Mouse (Mus musculus): Measurements from ENCODE around the gene Cfb. TPM values are rescaled to one million over a fixed set of nuclear protein-coding genes. Genes with fewer than 3 reads are reported as not detected.

Cfb gene
- total and polyA plus RNA-seq, 3 experiments, result 0.19 to 3.1 TPM; not detected in 1

GRCm38 (mm10) chr17:34890074-34890743 is 27.9 kb upstream of the Cfb start:
- H3K27me3 ChIP-seq (ENCODE audit: control insufficient read depth in 1 of 2, insufficient read depth in 2 of 2, low read length in 2 of 2), result no peaks in the 10 kb centered on the region
- H3K4me3 ChIP-seq (ENCODE audit: control insufficient read depth in 1 of 2, insufficient read depth in 1 of 2, low read depth in 2 of 2, low read length in 2 of 2), result no peak overlapping the region
- peaks cover 0 to 6% of the 10 kb centered on the region in 2 experiments; a peak in 2 of 4 replicates for H3K4me1 ChIP-seq (ENCODE audit: control insufficient read depth in 1 of 2, insufficient read depth in 2 of 2, low read length in 2 of 2)
- DNase-seq (ENCODE audit: low read depth, low spot score), result no peak
- TF ChIP-seq NRF1 (IDR thresholded peaks at IDR 0.05; ENCODE audit: insufficient read depth, low read depth, low read length, poor library complexity, severe bottlenecking) (no peak), MYC (IDR thresholded peaks at IDR 0.05; ENCODE audit: low read depth, low read length) (no peak), RAD21 (IDR thresholded peaks at IDR 0.05; ENCODE audit: low read depth, low read length) (no peak), NELFE (IDR thresholded peaks at IDR 0.05; ENCODE audit: low read depth, low read length) (no peak), POLR2AphosphoS2 (IDR thresholded peaks at IDR 0.05; ENCODE audit: low read length) (no peak), MAFK (IDR thresholded peaks at IDR 0.05; ENCODE audit: borderline replicate concordance, low read depth, low read length) (no peak), HCFC1 (IDR thresholded peaks at IDR 0.05; ENCODE audit: low read depth, low read length) (no peak), UBTF (IDR thresholded peaks at IDR 0.05; ENCODE audit: borderline replicate concordance, insufficient read depth, low read depth, low read length) (no peak), ZMIZ1 (IDR thresholded peaks at IDR 0.05; ENCODE audit: low read depth, low read length) (no peak), ZKSCAN1 (IDR thresholded peaks at IDR 0.05; ENCODE audit: low read depth, low read length) (no peak), ELF1 (IDR thresholded peaks at IDR 0.05; ENCODE audit: low read depth, low read length) (no peak), MYB (IDR thresholded peaks at IDR 0.05; ENCODE audit: low read depth, low read length) (no peak), POLR2AphosphoS5 (IDR thresholded peaks at IDR 0.05; ENCODE audit: borderline replicate concordance, low read depth, low read length) (no peak), BHLHE40 (IDR thresholded peaks at IDR 0.05; ENCODE audit: borderline replicate concordance, low read depth, low read length) (no peak), USF1 (IDR thresholded peaks at IDR 0.05; ENCODE audit: low read depth, low read length) (no peak), RCOR1 (IDR thresholded peaks at IDR 0.05; ENCODE audit: low read depth, low read length) (no peak), EP300 (IDR thresholded peaks at IDR 0.05; ENCODE audit: low read depth in 1 of 2, low read length in 2 of 2) (no peak)
- peaks cover 0 to 2% of the 10 kb centered on the region in 2 experiments; a peak in 1 of 4 replicates for H3K36me3 ChIP-seq (ENCODE audit: control insufficient read depth in 1 of 2, insufficient read depth in 2 of 2, low read length in 2 of 2)
- no peak overlapping the region for H3K9ac ChIP-seq (ENCODE audit: control insufficient read depth, low read depth, low read length, poor library complexity, severe bottlenecking)
- H3K79me2 ChIP-seq (ENCODE audit: control insufficient read depth, insufficient read depth, low read length, poor library complexity), result peaks cover 8% of the 10 kb centered on the region
- no peaks in the 10 kb centered on the region for H3K9me3 ChIP-seq (replicated peaks; ENCODE audit: insufficient read depth, low read length)
- H3K27ac ChIP-seq (ENCODE audit: control insufficient read depth, low read depth, low read length), result no peak overlapping the region

GRCm38 (mm10) chr17:34887942-34888341 is 25.6 kb upstream of the Cfb start:
- Histone ChIP-seq H3K79me2 (ENCODE audit: control insufficient read depth, insufficient read depth, low read length, poor library complexity) (no peaks in the 10 kb centered on the region), H3K4me3 (ENCODE audit: control insufficient read depth in 1 of 2, insufficient read depth in 1 of 2, low read depth in 2 of 2, low read length in 2 of 2) (no peak overlapping the region), H3K27ac (ENCODE audit: control insufficient read depth, low read depth, low read length) (no peak overlapping the region), H3K9me3 (replicated peaks; ENCODE audit: insufficient read depth, low read length) (no peaks in the 10 kb centered on the region), H3K27me3 (ENCODE audit: control insufficient read depth in 1 of 2, insufficient read depth in 2 of 2, low read length in 2 of 2) (no peaks in the 10 kb centered on the region), H3K9ac (ENCODE audit: control insufficient read depth, low read depth, low read length, poor library complexity, severe bottlenecking) (no peak overlapping the region), H3K36me3 (ENCODE audit: control insufficient read depth in 1 of 2, insufficient read depth in 2 of 2, low read length in 2 of 2) (no peaks in the 10 kb centered on the region), H3K4me1 (ENCODE audit: control insufficient read depth in 1 of 2, insufficient read depth in 2 of 2, low read length in 2 of 2) (no peaks in the 10 kb centered on the region)
- TF ChIP-seq SIN3A (IDR thresholded peaks at IDR 0.05; ENCODE audit: low read length), result no peak
- TF ChIP-seq MYC (IDR thresholded peaks at IDR 0.05; ENCODE audit: low read depth, low read length), result no peak
- no peak for TF ChIP-seq BHLHE40 (IDR thresholded peaks at IDR 0.05; ENCODE audit: borderline replicate concordance, low read depth, low read length)
- no peak for TF ChIP-seq MAFK (IDR thresholded peaks at IDR 0.05; ENCODE audit: borderline replicate concordance, low read depth, low read length)
- no peak for TF ChIP-seq ZNF384 (IDR thresholded peaks at IDR 0.05; ENCODE audit: low read depth, low read length)
- no peak for TF ChIP-seq MXI1 (IDR thresholded peaks at IDR 0.05; ENCODE audit: low read depth, low read length)
- no peak for TF ChIP-seq CTCF (IDR thresholded peaks at IDR 0.05 in 2 of 3, conservative IDR thresholded peaks at IDR 0.05 in 1 of 3; ENCODE audit: control insufficient read depth in 1 of 3, insufficient read depth in 1 of 3, low read depth in 2 of 3, low read length in 3 of 3, poor library complexity in 1 of 3, severe bottlenecking in 1 of 3)
- TF ChIP-seq USF2 (IDR thresholded peaks at IDR 0.05; ENCODE audit: borderline replicate concordance in 1 of 2, insufficient read depth in 1 of 2, low read depth in 1 of 2, low read length in 2 of 2), result no peak
- TF ChIP-seq POLR2AphosphoS5 (IDR thresholded peaks at IDR 0.05; ENCODE audit: borderline replicate concordance, low read depth, low read length), result no peak
- TF ChIP-seq ELF1 (IDR thresholded peaks at IDR 0.05; ENCODE audit: low read depth, low read length), result no peak
- no peak for TF ChIP-seq JUND (IDR thresholded peaks at IDR 0.05; ENCODE audit: low read depth, low read length)
- no peak for TF ChIP-seq CHD2 (IDR thresholded peaks at IDR 0.05; ENCODE audit: low read length)
- TF ChIP-seq MAZ (IDR thresholded peaks at IDR 0.05; ENCODE audit: low read depth, low read length), result no peak
- no peak for TF ChIP-seq CHD1 (IDR thresholded peaks at IDR 0.05; ENCODE audit: low read depth, low read length)
- TF ChIP-seq NRF1 (IDR thresholded peaks at IDR 0.05; ENCODE audit: insufficient read depth, low read depth, low read length, poor library complexity, severe bottlenecking), result no peak
- DNase-seq (ENCODE audit: low read depth, low spot score), result no peak

Data from MEL (cell line).